Mouse (Mus musculus) MEL-GATA-1-ER (cell line): Measurements from ENCODE around the gene Adamts8.

ENCODE experiments used
- DNase-seq: peaks from one replicate; pipeline ENCODE4 v3.0.0-alpha.2; 2012; ENCODE audit warnings: low read depth; ENCODE audit errors: extremely low read depth

Gene Adamts8

DNA sequence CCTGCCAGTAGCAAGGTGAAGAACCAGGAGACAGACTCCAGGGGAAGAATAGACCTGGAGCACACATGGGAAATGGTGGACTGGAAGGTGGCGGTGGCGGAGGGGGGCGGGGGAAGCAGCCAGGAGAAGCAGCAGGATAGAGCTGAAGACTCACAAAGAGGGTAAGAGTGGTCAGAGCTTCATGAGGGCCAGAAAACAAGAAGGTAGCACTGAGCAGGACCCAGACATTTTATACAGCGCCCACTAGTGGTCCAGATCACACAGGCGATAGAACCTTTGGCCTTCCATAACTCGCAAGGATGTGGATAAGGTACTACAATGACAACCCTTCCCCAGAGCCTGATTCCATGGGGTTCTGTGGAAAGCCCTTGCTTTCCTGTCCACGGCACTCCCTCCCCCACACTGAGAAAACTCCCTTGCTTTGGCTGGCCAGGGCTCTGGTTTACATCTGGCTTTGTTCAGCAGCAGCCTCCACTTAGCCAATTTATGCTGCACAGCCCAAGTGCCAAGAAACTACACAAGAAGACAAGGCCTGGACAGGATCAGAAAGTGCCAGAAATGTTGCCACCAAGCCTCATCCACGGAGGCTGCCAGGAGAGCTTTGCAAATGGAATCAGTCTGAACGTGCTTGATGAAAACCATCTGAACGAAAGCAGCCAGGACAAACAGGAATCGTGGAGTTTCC is 34.1 kb downstream of the Adamts8 start:
- DNase-seq: no peak

DNA sequence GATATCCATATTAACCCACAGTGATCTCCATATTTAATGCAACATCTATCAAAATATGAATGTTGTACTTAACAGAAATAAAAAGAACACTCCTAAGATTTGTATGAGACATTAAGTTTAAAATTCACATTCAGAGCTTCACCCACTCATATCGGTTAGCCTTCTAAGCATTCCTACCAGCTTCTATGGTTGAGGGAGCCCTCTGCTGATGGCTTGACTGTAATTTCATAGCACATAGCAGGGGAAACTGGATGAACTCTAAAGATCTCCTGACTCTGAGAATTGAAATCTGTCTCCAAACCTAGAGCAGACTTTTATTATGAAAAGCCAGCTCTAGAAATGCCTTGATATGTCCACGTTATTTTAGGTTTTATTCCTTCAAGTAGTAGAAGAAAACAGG is 38.1 kb downstream of the Adamts8 start:
- DNase-seq: no peak

DNA sequence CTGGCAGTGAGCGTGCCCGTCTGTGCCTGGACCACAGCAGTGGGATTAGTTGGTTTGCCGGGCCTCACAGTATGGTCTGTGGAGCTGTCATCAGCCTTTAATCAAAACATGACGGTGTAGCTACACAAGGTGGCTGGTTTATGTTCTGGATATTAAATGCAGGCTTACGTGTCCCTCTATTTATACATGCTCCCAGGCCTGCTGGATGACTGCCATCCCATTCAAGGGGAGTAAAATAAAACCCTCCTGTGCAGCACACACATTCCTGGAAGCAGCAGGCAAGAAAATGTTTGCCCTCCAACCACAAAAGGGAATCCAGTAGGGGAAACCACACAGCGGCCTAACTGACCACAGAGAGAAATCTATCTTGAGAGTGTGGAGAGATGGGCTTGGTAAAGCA is 43.4 kb downstream of the Adamts8 start:
- DNase-seq: no peak

DNA sequence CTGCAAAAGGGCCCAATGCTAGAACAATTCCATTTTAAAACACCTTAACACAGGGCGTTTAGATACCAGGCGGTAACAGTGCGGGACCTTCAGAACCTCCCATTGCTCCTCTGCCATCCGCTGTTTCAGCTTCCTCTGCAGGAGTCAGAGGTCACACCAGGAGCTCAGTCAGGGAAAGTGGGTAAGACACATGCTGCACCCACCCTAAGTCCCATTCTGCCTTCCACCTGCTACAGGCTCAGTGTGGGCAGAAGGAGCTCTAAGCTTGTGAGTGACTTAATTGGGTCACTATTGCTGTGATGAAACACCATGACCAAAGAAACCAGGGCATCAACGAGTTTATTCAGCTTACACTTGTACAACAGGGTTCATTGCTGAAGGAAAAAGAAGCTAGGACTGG is 50.7 kb downstream of the Adamts8 start:
- DNase-seq: no peak

DNA sequence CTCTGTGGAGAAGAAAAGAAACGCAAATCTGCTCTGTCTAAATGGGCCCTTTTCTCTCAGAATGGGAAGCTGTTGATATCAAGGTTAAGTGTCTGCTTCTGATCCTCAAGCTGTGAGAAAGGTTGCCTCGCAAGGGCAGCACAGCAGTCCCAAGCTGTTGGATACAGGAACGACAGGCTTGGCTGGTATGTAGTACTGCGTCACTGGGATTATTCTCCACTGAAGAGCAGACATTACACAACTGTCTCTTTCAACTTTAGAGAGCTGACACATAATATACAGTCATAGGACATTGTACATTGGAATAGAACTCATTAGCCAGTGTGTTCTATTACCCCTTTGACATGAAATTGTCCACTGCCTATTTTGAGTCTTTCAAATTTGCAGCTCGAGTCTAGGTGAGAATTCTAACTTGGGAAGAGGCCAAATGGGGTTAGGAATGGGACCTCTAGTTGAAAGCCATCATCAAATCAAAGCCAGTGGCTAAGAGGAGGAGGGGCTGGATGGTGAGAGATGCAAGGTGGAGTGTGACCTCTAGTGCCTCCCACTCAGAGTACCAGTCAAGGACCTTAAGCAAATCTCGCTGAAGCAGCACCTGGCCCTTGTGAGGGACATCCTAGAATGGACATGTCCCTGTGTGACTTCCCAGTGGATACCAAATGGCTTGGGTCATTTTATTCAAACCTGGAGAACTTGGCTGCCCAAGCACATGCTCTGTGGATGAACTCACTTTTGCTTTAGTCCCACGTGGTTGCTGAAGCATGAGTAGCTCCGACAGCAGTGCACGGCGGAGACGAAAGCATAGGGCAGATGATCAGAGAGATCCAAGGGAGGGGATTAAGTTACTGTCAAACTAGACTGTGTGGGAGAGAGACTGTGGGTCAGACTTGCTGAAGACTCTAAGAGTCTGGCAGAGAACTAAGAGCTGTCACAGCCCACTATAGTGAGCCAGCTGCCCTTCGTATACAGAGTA is 54.5 kb downstream of the Adamts8 start:
- no peak for DNase-seq

DNA sequence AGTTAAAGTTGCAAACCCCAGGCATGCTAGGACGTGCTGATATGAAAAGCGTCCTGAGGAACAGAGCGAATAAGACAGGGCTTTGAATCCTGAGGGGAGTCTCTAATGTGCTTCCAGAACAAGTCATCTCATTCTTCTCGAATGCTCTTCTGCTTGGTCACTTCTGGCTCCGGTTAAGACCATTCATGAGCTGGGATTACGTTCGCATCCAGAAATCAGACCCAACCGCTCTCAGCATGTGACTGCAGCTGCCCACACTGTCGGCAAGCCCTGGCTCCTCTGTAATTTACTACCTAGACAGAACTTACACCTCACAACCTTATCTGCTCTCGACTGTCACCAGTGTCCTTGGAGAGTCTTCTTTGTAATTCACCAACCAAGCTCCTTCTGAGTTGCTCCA is 58.3 kb downstream of the Adamts8 start:
- no peak for DNase-seq

DNA sequence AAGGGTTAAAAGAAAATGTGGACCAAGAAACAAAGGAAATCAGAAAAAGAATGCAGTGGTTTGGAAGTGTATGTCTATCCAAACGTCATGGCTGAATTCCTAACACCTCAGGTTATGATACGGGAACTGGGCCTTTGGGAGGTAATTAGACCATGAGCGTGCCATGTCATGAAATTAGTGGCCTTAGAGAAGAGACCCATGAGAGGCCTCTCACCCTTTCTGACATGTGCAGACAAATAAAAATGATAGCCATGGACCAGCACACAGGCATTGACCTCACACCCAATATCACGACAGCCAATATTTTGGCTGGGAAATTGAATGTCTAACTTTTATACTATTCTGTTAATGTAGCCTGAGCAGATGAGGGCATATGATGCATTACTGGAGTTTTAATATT is 60.2 kb downstream of the Adamts8 start:
- no peak for DNase-seq

DNA sequence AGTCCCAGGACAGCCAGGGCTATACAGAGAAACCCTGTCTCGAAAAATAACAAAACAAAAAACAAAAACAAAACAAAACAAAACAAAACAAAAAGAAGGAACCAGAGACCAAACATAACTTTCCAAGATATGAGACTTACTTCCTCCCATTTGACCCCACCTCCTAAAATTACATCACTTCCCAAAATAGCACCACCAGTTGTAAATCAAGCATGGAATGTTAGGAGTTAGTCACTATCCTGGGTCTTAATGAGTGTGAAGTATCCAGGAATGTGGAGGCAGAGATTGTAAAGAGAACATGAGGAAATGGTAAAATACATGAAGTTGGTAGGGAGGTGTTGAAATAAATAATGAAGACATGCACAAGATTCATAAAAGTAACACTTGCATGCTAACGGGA is 67.0 kb downstream of the Adamts8 start:
- no peak for DNase-seq

DNA sequence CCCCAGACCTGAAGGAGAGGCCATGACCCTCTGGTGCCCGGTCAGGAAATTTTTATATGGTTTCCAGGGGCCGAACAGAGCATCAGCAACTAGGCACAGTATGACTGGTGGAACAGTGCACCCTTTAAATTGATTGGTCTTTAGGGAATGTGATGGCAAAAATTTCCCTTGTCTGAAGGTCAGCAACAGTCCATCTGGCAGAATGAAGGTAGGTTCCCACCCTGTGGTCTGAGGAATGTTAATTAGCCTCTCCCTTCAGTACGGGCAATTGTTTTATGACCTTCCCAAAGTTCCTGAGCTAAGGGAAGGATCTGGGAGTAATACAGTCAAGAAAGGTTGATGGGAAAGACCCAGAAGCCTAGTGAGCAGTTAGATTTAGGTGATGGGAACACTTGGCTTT is 67.7 kb downstream of the Adamts8 start:
- no peak for DNase-seq

DNA sequence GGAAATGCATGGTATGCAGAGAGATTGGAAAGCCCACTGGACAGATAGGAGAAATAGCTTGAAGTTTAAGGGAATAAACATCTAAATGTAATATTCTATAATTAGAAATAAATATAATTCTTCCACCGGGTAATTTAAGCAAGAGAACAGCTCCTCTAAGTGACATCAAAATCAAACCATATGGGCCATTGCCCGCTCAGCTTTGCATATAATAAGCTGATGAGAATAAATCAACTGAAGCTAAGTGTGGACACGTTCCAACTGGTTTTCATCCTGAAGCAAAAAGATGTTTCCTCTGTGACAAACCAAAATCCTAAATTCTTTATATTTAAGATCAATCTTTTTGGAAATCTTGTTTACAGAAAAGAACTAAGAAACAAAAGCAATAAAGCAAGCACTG is 68.4 kb downstream of the Adamts8 start:
- no peak for DNase-seq

DNA sequence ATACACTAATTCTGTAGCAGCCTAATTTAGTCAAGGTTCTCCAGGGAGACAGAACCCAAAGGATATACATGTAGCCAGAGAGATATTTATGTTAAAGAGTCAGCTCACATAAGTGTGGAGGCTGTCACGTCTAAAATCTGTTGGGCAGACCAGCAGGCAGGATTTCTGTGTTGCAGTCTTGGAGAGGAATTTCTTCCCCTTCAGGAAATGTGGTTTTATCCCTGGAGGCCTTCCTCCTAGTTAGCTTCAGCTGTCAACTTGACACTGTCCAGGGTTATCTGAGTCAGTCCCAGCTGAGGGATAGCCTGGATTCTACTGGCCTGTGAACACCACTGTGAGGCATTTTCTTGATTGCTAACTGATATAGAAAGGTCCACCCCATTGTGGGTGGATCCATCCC is 69.2 kb downstream of the Adamts8 start:
- DNase-seq: no peak

DNA sequence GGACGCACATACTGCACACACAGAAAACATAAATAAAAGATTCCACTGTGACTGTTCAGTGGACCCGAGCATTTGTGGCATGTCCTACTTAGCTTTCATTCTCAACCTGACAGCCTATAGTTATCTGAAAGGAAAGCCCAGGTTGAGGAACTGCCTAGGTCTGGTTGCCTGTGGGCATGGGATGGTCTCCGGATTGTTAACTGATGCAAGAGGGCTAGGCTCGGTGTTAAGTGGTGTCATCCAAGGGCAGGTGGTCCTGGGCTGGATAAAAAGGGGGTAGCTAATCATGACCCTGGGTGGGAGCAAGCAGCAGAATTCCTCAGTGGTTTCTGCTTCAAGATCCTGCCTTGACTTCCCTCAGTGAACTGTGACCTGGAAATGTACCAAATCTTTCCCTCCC is 70.3 kb downstream of the Adamts8 start:
- DNase-seq: no peak

DNA sequence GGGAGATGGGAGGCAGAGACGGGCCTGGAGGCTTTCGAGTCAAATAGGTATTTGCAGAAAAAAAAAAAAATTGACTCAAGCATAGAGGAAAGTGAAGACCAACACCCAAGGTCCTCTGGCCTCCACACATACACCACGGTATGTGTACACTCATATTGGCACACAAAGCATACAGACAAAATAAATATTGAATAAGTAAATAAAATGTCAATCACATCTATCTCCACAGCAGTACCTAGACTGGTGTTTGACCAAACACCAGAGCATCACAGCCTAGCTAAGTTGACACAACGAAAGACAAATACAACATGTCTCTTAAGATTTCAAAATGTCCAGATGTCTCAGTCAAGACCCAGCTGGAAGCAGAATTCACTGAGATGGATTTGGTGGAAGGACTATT is 71.1 kb downstream of the Adamts8 start:
- no peak for DNase-seq
